Mouse (Mus musculus): ENCODE measurements around the gene Tmem120a. TPM values are rescaled to one million over a fixed set of nuclear protein-coding genes. Genes with fewer than 3 reads are reported as not detected.
A peak's percentile ranks its signal among the peaks of the same experiment; 100 is the strongest.

Tmem120a gene
- total RNA-seq, 1 experiment: 38.7 TPM

DNA sequence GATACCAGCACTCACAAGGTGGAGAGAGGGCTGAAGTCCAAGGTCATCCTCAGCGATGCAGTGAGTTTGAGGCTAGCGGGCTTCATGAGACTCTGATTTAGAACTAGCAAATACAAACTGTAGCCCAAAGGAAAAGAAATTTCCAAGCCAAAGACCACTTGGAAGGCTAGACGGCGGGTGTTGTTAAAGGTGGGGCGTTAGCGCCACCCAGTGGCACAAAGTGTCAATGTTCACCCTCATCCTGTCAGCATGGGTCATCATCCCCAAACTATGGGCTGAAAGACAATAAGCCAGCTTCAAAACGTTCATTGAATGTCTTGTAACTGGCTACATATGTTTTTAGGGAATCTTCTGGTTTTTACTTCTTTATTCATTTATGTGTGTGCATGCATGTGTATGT lies 19.3 kb upstream of the Tmem120a start:
- peak; percentile 99 for TF ChIP-seq ZC3H11A (IDR thresholded peaks at IDR 0.05; ENCODE audit: borderline replicate concordance, low read depth, low read length)
- TF ChIP-seq MAFK (IDR thresholded peaks at IDR 0.05; ENCODE audit: insufficient read depth, low read depth, low read length): no peak
- H3K4me1 ChIP-seq (ENCODE audit: control insufficient read depth in 2 of 2, insufficient read depth in 2 of 2, low read length in 2 of 2, poor library complexity in 1 of 2): no peaks in the 10 kb centered on the region
- H3K9me3 ChIP-seq (ENCODE audit: control insufficient read depth, insufficient read depth, low read depth, low read length): no peaks in the 10 kb centered on the region
- H3K36me3 ChIP-seq (ENCODE audit: control insufficient read depth, insufficient read depth, low read length, poor library complexity, severe bottlenecking): no peaks in the 10 kb centered on the region
- no peak overlapping the region for H3K9ac ChIP-seq (ENCODE audit: insufficient read depth, low read depth, low read length, poor library complexity, severe bottlenecking)
- no peak overlapping the region for H3K27ac ChIP-seq (ENCODE audit: insufficient read depth, low read depth, low read length, poor library complexity, severe bottlenecking)
- in situ Hi-C loops (cut with MboI; ENCODE audit: low sequenced_read_pairs in 2 of 2, unreplicated experiment in 2 of 2): loop anchor here (10.0 to 25.0 kb wide), 3 partner anchors 149 to 359 kb away; no protein-coding TSS in a partner anchor
- peak; percentile 69 for DNase-seq (ENCODE audit: low read depth, low spot score)
- H3K4me3 ChIP-seq (ENCODE audit: insufficient read depth in 1 of 2, low read depth in 1 of 2, low read length in 2 of 2, poor library complexity in 1 of 2, severe bottlenecking in 1 of 2): no peak overlapping the region

DNA sequence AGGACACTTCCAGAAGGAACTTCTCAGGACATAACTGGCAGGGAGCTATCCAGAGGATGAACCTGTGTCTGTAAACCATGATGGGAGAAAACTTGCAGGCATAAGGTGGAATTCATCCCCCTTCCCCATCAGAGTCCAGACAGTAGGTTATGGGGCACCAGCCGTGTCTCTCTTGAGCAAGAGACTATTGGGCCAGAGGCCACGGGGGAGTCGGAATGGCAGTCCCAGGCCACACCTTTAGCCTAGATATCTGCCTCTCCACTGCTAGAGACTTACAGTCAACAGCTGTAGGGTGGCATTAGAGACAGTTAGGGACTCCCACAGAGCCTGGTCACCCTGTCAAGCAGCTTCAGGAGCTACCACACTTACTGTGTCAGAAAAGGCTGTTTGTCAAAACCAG lies 17.6 kb upstream of the Tmem120a start:
- Histone ChIP-seq H3K36me3 (ENCODE audit: control insufficient read depth, insufficient read depth, low read length, poor library complexity, severe bottlenecking) (no peaks in the 10 kb centered on the region), H3K9me3 (ENCODE audit: control insufficient read depth, insufficient read depth, low read depth, low read length) (no peaks in the 10 kb centered on the region), H3K27ac (ENCODE audit: insufficient read depth, low read depth, low read length, poor library complexity, severe bottlenecking) (no peak overlapping the region), H3K9ac (ENCODE audit: insufficient read depth, low read depth, low read length, poor library complexity, severe bottlenecking) (no peak overlapping the region), H3K4me3 (ENCODE audit: insufficient read depth in 1 of 2, low read depth in 1 of 2, low read length in 2 of 2, poor library complexity in 1 of 2, severe bottlenecking in 1 of 2) (no peak overlapping the region), H3K4me1 (ENCODE audit: control insufficient read depth in 2 of 2, insufficient read depth in 2 of 2, low read length in 2 of 2, poor library complexity in 1 of 2) (no peaks in the 10 kb centered on the region)
- TF ChIP-seq CHD2 (IDR thresholded peaks at IDR 0.05; ENCODE audit: low read depth, low read length) (no peak), MAFK (IDR thresholded peaks at IDR 0.05; ENCODE audit: insufficient read depth, low read depth, low read length) (no peak), HCFC1 (IDR thresholded peaks at IDR 0.05; ENCODE audit: borderline replicate concordance, insufficient read depth, low read length) (no peak), ZNF384 (IDR thresholded peaks at IDR 0.05; ENCODE audit: low read depth, low read length) (no peak), ZC3H11A (IDR thresholded peaks at IDR 0.05; ENCODE audit: borderline replicate concordance, low read depth, low read length) (no peak)
- no peak for DNase-seq (ENCODE audit: low read depth, low spot score)
- in situ Hi-C loops (cut with MboI; ENCODE audit: low sequenced_read_pairs in 2 of 2, unreplicated experiment in 2 of 2): loop anchor here (10.0 to 25.0 kb wide), 3 partner anchors 147 to 357 kb away; no protein-coding TSS in a partner anchor

DNA sequence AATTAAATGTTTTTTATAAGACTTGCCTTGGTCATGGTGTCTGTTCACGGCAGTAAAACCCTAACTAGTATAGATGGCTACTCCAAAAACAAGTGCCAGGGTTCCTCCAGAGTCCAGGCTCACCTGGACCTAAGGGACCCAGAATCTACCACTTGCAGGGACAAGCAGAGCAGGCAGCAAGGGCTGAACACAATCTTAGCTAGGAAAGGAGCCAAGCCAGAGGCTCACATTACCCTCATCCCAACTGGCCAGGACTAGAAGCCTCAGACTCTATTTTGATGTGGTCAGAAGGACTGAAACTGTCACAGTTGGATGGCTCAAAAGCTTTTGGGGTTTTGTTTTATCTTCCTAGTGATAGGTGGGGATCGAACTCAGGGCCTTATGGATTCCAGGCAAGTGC lies 7.3 kb upstream of the Tmem120a start:
- no peaks in the 10 kb centered on the region for H3K4me1 ChIP-seq (ENCODE audit: control insufficient read depth in 2 of 2, insufficient read depth in 2 of 2, low read length in 2 of 2, poor library complexity in 1 of 2)
- no peak overlapping the region for H3K27ac ChIP-seq (ENCODE audit: insufficient read depth, low read depth, low read length, poor library complexity, severe bottlenecking)
- H3K9me3 ChIP-seq (ENCODE audit: control insufficient read depth, insufficient read depth, low read depth, low read length): no peaks in the 10 kb centered on the region
- no peak for DNase-seq (ENCODE audit: low read depth, low spot score)
- in situ Hi-C loops (cut with MboI; ENCODE audit: low sequenced_read_pairs in 2 of 2, unreplicated experiment in 2 of 2): loop anchor here in 1 of 2 experiments (25.0 kb wide), 1 partner anchor 339 kb away; no protein-coding TSS in a partner anchor
- no peak overlapping the region for H3K9ac ChIP-seq (ENCODE audit: insufficient read depth, low read depth, low read length, poor library complexity, severe bottlenecking)
- TF ChIP-seq ZC3H11A (IDR thresholded peaks at IDR 0.05; ENCODE audit: borderline replicate concordance, low read depth, low read length) (no peak), ZNF384 (IDR thresholded peaks at IDR 0.05; ENCODE audit: low read depth, low read length) (no peak), MAFK (IDR thresholded peaks at IDR 0.05; ENCODE audit: insufficient read depth, low read depth, low read length) (no peak), CHD2 (IDR thresholded peaks at IDR 0.05; ENCODE audit: low read depth, low read length) (no peak), HCFC1 (IDR thresholded peaks at IDR 0.05; ENCODE audit: borderline replicate concordance, insufficient read depth, low read length) (no peak)
- no peak overlapping the region for H3K4me3 ChIP-seq (ENCODE audit: insufficient read depth in 1 of 2, low read depth in 1 of 2, low read length in 2 of 2, poor library complexity in 1 of 2, severe bottlenecking in 1 of 2)
- no peaks in the 10 kb centered on the region for H3K36me3 ChIP-seq (ENCODE audit: control insufficient read depth, insufficient read depth, low read length, poor library complexity, severe bottlenecking)

DNA sequence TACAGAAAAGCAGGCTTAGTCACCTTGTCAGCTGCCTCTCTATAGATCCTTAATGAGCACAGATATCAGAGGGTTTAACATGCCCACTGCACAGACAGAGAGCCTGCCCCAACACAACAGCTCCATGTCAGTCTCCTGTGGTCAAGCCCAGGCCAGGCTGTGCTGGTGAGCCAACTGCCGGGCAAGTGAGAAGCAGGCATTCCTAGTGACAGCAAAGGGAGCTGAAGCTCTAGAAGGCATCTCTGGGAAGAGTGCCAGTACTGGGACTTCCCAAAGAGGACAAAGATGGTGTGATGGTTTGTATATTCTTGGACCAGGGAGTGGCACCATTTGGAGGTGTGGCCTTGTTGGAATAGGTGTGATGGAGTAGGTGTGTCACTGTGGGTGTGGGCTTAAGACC lies 6.8 kb upstream of the Tmem120a start:
- in situ Hi-C loops (cut with MboI; ENCODE audit: low sequenced_read_pairs in 2 of 2, unreplicated experiment in 2 of 2): loop anchor here in 1 of 2 experiments (25.0 kb wide), 1 partner anchor 339 kb away; no protein-coding TSS in a partner anchor
- H3K9ac ChIP-seq (ENCODE audit: insufficient read depth, low read depth, low read length, poor library complexity, severe bottlenecking): no peak overlapping the region

More for the DNA sequence above, 6.8 kb upstream of the Tmem120a start:
- Histone ChIP-seq H3K4me3 (ENCODE audit: insufficient read depth in 1 of 2, low read depth in 1 of 2, low read length in 2 of 2, poor library complexity in 1 of 2, severe bottlenecking in 1 of 2) (no peak overlapping the region), H3K36me3 (ENCODE audit: control insufficient read depth, insufficient read depth, low read length, poor library complexity, severe bottlenecking) (no peaks in the 10 kb centered on the region), H3K9me3 (ENCODE audit: control insufficient read depth, insufficient read depth, low read depth, low read length) (no peaks in the 10 kb centered on the region), H3K4me1 (ENCODE audit: control insufficient read depth in 2 of 2, insufficient read depth in 2 of 2, low read length in 2 of 2, poor library complexity in 1 of 2) (no peaks in the 10 kb centered on the region), H3K27ac (ENCODE audit: insufficient read depth, low read depth, low read length, poor library complexity, severe bottlenecking) (no peak overlapping the region)
- TF ChIP-seq HCFC1 (IDR thresholded peaks at IDR 0.05; ENCODE audit: borderline replicate concordance, insufficient read depth, low read length) (no peak), CHD2 (IDR thresholded peaks at IDR 0.05; ENCODE audit: low read depth, low read length) (no peak), ZNF384 (IDR thresholded peaks at IDR 0.05; ENCODE audit: low read depth, low read length) (no peak), MAFK (IDR thresholded peaks at IDR 0.05; ENCODE audit: insufficient read depth, low read depth, low read length) (no peak), ZC3H11A (IDR thresholded peaks at IDR 0.05; ENCODE audit: borderline replicate concordance, low read depth, low read length) (no peak)
- no peak for DNase-seq (ENCODE audit: low read depth, low spot score)

Measured in ES-E14 (cell line).